Mouse (Mus musculus): ENCODE measurements around the gene Cfap97d1. TPM values are rescaled to one million over a fixed set of nuclear protein-coding genes. Genes with fewer than 3 reads are reported as not detected.

The Cfap97d1 gene
- polyA plus RNA-seq, 2 experiments = not detected

- Histone ChIP-seq H3K9me3 (ENCODE audit: control insufficient read depth, low read length) (no peaks in the 10 kb centered on the region), H3K36me3 (replicated peaks; ENCODE audit: control insufficient read depth, insufficient read depth, low read depth) (no peaks in the 10 kb centered on the region), H3K4me3 (ENCODE audit: insufficient read depth in 1 of 2, low read depth in 2 of 2, low read length in 2 of 2) (no peak overlapping the region), H3K9ac (replicated peaks) (no peak overlapping the region), H3K27me3 (ENCODE audit: control insufficient read depth, insufficient read depth, low read length) (no peaks in the 10 kb centered on the region), H3K27ac (no peak overlapping the region), H3K4me2 (ENCODE audit: low read depth) (no peak overlapping the region), H3K4me1 (replicated peaks; ENCODE audit: control insufficient read depth in 2 of 2, insufficient read depth in 2 of 2, low read length in 1 of 2) (no peaks in the 10 kb centered on the region)
- ATAC-seq (ENCODE audit: insufficient read depth) (no peak), DNase-seq (ENCODE audit: low read depth in 3 of 3, low spot score in 3 of 3) (no peak)
- 69% methylated on average over 8 of the region's 8 CpGs for WGBS (ENCODE audit: insufficient replicate concordance)
- TF ChIP-seq CTCF (IDR thresholded peaks at IDR 0.05; ENCODE audit: low read depth) (no peak), EP300 (IDR thresholded peaks at IDR 0.05; ENCODE audit: low read depth) (no peak)
Observed at GRCm38 (mm10) chr11:102011510-102011909, 27.4 kb downstream of the Cfap97d1 start.

DNA sequence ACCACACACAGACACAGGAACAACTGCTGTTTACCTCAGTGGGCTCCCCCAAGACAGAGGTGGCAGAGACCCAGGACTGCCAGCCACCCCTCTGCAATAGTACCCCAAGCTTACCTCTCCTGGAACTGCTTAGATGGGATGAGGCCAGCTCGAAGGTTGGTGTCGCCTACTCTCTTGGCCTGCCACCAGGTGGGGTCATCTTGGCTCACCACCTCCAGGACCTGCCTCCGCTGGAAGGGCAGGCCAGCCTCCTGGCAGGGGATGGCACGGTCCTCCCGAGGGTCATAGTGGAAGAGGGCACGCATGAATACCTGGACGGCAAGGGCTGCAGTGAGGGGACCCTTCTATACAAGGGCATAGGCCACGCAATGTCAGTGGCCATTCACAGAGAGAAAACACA is 29.1 kb downstream of the Cfap97d1 start:
- Histone ChIP-seq H3K9me3 (ENCODE audit: control insufficient read depth, low read length) (no peaks in the 10 kb centered on the region), H3K4me1 (replicated peaks; ENCODE audit: control insufficient read depth in 2 of 2, insufficient read depth in 2 of 2, low read length in 1 of 2) (no peaks in the 10 kb centered on the region), H3K9ac (replicated peaks) (no peak overlapping the region), H3K4me2 (ENCODE audit: low read depth) (no peak overlapping the region), H3K4me3 (ENCODE audit: insufficient read depth in 1 of 2, low read depth in 2 of 2, low read length in 2 of 2) (no peak overlapping the region), H3K36me3 (replicated peaks; ENCODE audit: control insufficient read depth, insufficient read depth, low read depth) (no peaks in the 10 kb centered on the region), H3K27ac (no peak overlapping the region), H3K27me3 (ENCODE audit: control insufficient read depth, insufficient read depth, low read length) (no peaks in the 10 kb centered on the region)
- 61% methylated on average over 8 of the region's 8 CpGs for WGBS (ENCODE audit: insufficient replicate concordance)
- ATAC-seq (ENCODE audit: insufficient read depth) (no peak), DNase-seq (ENCODE audit: low read depth in 3 of 3, low spot score in 3 of 3) (no peak)
- no peak for TF ChIP-seq EP300 (IDR thresholded peaks at IDR 0.05; ENCODE audit: low read depth)
- peak; percentile 18; the same call in 1 of the 2 replicates for TF ChIP-seq CTCF (IDR thresholded peaks at IDR 0.05; ENCODE audit: low read depth)

GRCm38 (mm10) chr11:102015472-102015871 is 31.4 kb downstream of the Cfap97d1 start:
- 61% methylated on average over 6 of the region's 6 CpGs for WGBS (ENCODE audit: insufficient replicate concordance)
- TF ChIP-seq EP300 (IDR thresholded peaks at IDR 0.05; ENCODE audit: low read depth) = no peak
- no peak for TF ChIP-seq CTCF (IDR thresholded peaks at IDR 0.05; ENCODE audit: low read depth)
- Histone ChIP-seq H3K27ac (no peak overlapping the region), H3K36me3 (replicated peaks; ENCODE audit: control insufficient read depth, insufficient read depth, low read depth) (no peaks in the 10 kb centered on the region), H3K27me3 (ENCODE audit: control insufficient read depth, insufficient read depth, low read length) (no peaks in the 10 kb centered on the region), H3K4me3 (ENCODE audit: insufficient read depth in 1 of 2, low read depth in 2 of 2, low read length in 2 of 2) (no peak overlapping the region), H3K9ac (replicated peaks) (no peak overlapping the region), H3K4me2 (ENCODE audit: low read depth) (no peak overlapping the region), H3K4me1 (replicated peaks; ENCODE audit: control insufficient read depth in 2 of 2, insufficient read depth in 2 of 2, low read length in 1 of 2) (no peaks in the 10 kb centered on the region), H3K9me3 (ENCODE audit: control insufficient read depth, low read length) (no peaks in the 10 kb centered on the region)
- ATAC-seq (ENCODE audit: insufficient read depth) (no peak), DNase-seq (ENCODE audit: low read depth in 3 of 3, low spot score in 3 of 3) (no peak)

GRCm38 (mm10) chr11:102016136-102016535 is 32.1 kb downstream of the Cfap97d1 start:
- Histone ChIP-seq H3K4me2 (ENCODE audit: low read depth) (no peak overlapping the region), H3K4me1 (replicated peaks; ENCODE audit: control insufficient read depth in 2 of 2, insufficient read depth in 2 of 2, low read length in 1 of 2) (no peaks in the 10 kb centered on the region), H3K9ac (replicated peaks) (no peak overlapping the region), H3K36me3 (replicated peaks; ENCODE audit: control insufficient read depth, insufficient read depth, low read depth) (no peaks in the 10 kb centered on the region), H3K27ac (no peak overlapping the region), H3K4me3 (ENCODE audit: insufficient read depth in 1 of 2, low read depth in 2 of 2, low read length in 2 of 2) (no peak overlapping the region), H3K9me3 (ENCODE audit: control insufficient read depth, low read length) (no peaks in the 10 kb centered on the region), H3K27me3 (ENCODE audit: control insufficient read depth, insufficient read depth, low read length) (no peaks in the 10 kb centered on the region)
- TF ChIP-seq EP300 (IDR thresholded peaks at IDR 0.05; ENCODE audit: low read depth) (no peak), CTCF (IDR thresholded peaks at IDR 0.05; ENCODE audit: low read depth) (no peak)
- WGBS (ENCODE audit: insufficient replicate concordance) = 52% methylated on average over 1 of the region's 1 CpGs
- DNase-seq (ENCODE audit: low read depth in 3 of 3, low spot score in 3 of 3) (no peak), ATAC-seq (ENCODE audit: insufficient read depth) (no peak)

DNA sequence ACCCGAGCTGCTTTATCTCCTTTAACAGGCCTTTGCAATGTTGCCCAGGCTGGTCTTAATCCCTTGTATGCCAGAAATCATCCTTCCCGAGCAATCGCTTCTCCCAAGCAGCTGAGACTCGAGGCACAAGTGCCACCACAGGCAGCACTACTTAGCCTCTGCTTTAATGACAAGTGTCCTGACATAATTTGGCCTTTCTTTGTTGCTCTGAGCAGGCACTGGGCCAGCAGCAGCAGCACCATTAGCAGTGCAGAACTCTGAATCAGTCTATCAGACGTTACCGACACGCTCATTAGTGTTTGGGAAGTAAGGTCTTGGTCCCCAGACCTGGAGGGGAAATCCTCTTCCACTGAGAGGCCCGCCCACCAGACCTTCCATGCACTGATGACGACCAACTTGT is 35.7 kb downstream of the Cfap97d1 start:
- DNase-seq (ENCODE audit: low read depth in 3 of 3, low spot score in 3 of 3) = no peak
- ATAC-seq (ENCODE audit: insufficient read depth) = no peak
- Histone ChIP-seq H3K4me1 (replicated peaks; ENCODE audit: control insufficient read depth in 2 of 2, insufficient read depth in 2 of 2, low read length in 1 of 2) (no peaks in the 10 kb centered on the region), H3K27me3 (ENCODE audit: control insufficient read depth, insufficient read depth, low read length) (no peaks in the 10 kb centered on the region; the same call in none of the 2 replicates), H3K4me2 (ENCODE audit: low read depth) (no peak overlapping the region), H3K4me3 (ENCODE audit: insufficient read depth in 1 of 2, low read depth in 2 of 2, low read length in 2 of 2) (no peak overlapping the region), H3K9me3 (ENCODE audit: control insufficient read depth, low read length) (no peaks in the 10 kb centered on the region), H3K9ac (replicated peaks) (no peak overlapping the region), H3K36me3 (replicated peaks; ENCODE audit: control insufficient read depth, insufficient read depth, low read depth) (no peaks in the 10 kb centered on the region), H3K27ac (no peak overlapping the region)
- TF ChIP-seq CTCF (IDR thresholded peaks at IDR 0.05; ENCODE audit: low read depth) (no peak), EP300 (IDR thresholded peaks at IDR 0.05; ENCODE audit: low read depth) (no peak)
- 61% methylated on average over 9 of the region's 9 CpGs for WGBS (ENCODE audit: insufficient replicate concordance)
